Mouse (Mus musculus): ENCODE data around the gene Dhodh.

GRCm38 (mm10) chr8:109564766-109565165, 43.7 kb downstream of the Dhodh start:
- TF ChIP-seq CTCF (IDR thresholded peaks at IDR 0.05; ENCODE audit: borderline replicate concordance, insufficient read depth, low read depth, low read length) = no peak
- TF ChIP-seq POLR2A (IDR thresholded peaks at IDR 0.05; ENCODE audit: borderline replicate concordance, insufficient read depth, low read length) = no peak
